Mouse (Mus musculus) mouse trophoblast stem cell (cell line): ENCODE measurements at regions not wholly inside any gene's neighbourhood (a gene's known extent, or its start where the extent isn't known, plus 50 kb on each side); places are given as distances from the start of the nearest gene placed in this dataset.

Experiments used
- in situ Hi-C, 2 experiments: fragments of 300-500 bp; cut with MseI, MboI; formaldehyde crosslinking; loops; 2 replicates in 1 of 2; 3 replicates in 1 of 2; pipeline ENCODE4 v1.15.1; 2025

DNA sequence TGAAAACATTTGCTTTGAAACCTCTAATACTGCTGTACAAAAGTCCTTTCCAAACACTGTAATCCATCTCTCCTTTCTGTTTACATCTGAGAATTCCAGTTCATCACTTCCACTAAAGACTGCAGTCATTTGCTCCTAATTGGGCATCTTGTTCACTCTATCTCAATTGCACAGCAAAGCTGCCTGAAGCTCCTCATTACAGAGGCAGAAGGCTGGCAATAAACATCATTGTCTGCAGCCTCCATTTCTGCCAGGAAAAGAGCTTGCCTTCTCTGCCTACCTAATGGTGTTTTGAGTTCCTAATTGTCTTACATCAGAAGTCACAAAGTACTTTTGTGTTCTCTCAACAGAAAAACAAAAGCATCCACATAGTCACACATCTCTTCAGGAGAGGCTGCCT lies 207.7 kb downstream of the Kcnj2 start:
- in situ Hi-C loops: no loop called here

DNA sequence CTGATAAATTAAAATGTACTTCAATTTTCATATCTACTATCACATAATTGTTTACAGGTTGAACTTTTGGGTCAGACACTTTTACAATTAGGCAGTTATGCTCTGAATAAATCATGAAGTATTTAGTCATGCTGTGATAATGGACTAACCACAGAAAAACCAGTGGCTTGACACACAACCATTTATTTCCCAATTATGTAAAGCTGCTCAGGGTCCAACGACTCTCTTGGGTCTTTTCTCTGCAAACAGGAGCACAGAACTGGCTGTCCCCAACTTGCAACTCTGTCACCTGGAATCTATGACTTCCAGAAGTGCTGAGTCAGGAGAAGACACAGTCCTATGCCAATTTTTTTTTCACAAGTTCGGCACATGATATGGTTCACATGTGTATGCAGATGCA lies 214.8 kb downstream of the Kcnj2 start:
- in situ Hi-C loops: no loop called here

DNA sequence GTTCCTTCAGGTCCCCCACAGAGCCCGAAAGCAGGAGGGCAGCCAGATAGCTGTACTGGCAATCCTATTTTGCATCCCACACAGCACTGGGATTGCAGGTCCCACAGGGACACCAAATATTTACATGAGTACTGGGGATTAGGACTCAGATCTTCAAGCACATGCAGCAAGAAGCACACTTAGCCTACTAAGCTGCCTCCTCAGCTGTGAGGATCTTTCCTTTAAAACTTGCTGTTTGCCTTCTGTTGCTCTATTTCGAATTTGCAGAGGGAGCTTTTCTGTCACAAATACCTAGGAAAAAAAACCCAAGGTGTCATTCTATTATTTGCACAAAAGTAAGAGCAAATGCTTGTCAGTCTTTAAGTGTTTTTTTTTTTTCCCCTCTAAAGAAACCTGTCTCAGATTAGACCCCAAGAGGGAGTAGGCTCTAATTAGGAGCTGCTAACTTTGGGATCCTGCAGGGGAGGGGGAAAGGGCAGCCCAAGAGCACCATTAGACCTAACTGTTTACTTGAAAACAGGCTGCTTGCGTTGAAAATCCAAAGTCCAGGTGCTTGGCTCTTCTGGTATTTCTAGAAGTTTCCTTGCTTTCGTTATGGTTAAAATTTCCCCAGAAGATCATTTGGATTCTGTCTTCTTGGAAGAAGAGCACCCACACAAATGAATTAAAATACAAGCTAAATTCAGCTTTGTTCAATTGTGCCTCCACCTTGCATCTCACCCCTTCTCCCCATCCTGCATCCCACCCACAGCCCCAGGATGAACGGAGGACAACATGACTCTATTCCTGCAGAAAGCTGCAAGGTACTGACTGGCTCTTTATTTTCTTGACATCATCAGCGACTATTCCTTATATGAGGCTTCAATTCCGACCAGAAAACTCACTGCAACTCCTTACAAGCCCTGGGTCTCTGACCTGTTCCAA lies 215.5 kb downstream of the Kcnj2 start:
- in situ Hi-C loops: no loop called here

DNA sequence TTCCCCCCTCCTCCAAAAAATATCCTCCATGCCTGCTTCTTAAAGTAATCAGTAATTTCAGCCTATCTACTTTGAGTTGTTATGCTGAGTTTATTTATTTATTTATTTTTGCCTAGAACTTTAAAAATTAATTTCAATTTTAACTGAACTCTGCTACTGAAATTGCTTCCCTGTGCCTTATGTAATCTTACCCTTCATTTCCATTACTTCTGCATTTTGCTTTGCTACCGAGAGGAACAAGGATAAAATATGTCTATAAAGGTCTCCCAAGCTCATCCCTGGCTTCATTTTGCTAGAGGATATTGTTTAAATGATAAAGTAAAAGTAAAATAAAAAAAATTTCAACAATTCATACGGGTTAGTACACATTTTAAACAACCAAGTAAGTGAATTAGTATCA lies 216.3 kb downstream of the Kcnj2 start:
- in situ Hi-C loops: no loop called here

DNA sequence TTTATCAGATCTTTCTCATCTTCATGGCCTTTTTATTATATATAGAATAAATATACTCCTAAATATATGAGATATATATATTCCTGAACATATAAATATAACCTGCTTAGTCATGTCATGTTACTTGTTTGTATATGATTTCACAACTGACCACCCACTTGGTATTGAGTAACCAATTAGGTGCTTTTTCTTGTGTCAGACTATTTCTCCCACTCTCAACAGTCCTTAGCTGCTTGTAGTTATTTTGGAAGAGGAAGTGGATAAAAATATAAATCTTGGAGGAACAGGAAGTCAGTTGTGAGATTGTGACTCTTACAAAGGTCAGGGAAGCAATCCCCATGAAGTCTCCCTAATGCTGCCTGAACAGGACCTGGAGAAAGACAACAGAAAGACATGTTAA lies 224.6 kb downstream of the Kcnj2 start:
- in situ Hi-C loops: no loop called here

DNA sequence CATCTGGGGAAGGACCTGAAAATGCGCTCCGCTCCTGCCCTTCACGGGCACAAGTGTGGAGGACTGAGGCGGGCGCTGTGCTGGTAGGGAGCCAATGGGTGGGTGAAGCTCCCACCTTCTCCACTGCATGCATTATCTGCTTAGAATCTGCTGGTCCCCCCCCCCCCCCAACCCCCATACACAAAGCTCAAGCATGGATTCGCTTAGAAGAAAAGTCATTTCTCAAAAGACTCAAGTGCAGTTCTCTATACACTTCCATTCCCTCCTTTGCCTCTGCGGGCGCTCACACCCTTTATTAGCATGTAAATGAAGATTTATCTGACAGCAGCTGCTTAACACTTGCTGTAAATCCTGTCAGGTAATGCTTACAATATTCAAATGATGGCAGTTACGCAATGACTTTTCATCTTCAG lies 230.4 kb downstream of the Kcnj2 start:
- in situ Hi-C loops: no loop called here

DNA sequence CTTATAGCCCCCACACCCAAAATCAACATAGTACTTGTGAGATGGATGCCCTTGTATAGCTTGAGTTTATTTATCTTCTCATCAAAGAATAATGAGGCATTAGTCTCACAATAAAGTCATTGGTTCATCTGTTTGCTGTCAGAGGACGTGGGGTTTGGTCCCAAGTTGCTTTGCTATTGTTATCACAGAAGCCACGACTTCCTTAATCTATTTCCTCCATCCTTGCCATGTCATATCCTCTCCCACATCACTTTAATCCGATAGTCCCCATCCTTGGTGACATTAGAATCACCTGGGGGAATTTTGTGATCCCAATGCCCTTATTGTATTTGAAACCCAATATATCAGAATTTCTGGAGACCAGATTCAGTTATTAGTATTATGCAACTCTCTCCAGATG lies 246.8 kb downstream of the Kcnj2 start:
- in situ Hi-C loops: no loop called here

DNA sequence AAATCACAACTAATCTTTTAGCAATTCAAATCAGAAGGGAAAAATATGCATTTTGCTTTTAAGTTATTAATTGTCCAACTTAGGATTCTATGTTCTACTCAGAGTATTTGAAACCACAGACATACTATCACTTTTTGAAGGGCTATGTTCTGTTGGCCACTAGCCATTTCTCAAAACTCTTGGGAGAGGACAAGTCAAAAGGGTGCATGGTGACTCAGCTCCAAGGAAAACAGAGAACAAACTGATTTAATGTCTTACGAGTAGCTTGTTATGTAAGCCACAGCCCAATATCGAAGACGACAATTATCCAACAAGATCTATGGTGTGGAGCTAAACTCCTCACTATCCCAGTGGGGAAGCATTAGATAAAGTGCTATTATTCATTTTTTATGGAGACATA lies 247.6 kb downstream of the Kcnj2 start:
- in situ Hi-C loops: no loop called here

DNA sequence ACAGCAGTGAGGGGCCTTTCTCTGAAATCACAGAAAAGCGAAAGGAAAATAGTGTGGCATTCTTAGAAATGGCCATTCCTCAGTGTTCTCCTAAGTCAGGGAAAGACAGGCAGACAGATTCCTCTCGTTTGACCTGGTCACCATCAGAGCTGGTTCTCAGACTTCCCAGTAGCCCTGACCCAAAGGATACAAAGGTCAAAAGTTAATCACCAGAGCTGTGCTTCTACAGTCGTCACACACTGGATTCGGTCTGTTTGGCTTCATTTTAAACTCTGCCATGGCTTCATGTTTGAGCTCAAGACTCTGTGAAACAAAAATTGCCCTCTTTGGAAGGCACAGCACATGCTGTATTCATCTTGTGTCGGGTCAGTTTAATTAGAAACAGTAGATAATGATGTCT lies 255.6 kb downstream of the Kcnj2 start:
- in situ Hi-C loops: no loop called here

DNA sequence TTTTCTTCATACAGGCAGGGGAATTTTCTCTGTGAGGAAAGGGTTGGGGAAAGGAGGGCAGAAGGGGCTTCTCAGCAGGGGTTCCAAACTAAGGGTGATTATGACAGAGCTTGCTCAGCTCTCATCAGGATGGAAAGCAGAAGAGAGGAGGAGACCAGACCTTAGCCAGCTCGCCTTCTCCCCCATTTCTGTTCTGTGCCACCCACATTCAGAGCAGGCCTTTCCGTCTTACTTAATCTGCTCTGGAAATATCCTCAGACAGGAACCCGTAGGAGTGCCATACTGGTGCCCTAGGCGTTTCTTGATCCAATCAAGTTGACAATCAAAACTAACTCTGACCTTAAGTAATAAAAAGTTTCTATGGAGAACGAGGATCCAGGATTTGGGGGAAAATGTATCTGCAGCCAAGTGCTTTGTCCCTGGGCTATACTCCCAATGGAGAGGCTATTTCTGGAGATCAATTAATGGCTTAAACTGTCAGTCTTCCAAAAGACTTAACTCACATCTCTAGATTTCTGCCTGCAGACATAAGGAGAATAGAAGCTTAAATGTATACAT lies 258.6 kb downstream of the Kcnj2 start:
- in situ Hi-C loops: no loop called here

DNA sequence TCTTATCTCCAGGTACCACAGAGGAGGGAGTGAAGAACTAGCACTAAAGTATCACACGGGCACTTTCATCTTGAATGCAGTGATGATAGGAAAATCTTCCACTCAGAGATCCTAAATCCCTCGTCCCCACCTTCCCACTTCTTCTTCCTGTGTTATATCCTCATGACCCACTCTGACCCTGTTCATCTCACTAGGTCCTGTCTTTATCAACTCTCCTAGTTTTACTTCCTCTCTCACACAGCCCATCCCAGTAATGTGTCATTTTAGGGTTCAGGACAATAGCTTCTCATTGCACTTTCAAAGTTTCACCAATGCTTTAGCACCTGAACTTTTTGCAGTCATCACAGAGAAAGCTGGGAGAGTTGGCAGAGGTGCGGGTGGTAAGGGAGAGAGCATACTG lies 261.0 kb downstream of the Kcnj2 start:
- in situ Hi-C loops: no loop called here

DNA sequence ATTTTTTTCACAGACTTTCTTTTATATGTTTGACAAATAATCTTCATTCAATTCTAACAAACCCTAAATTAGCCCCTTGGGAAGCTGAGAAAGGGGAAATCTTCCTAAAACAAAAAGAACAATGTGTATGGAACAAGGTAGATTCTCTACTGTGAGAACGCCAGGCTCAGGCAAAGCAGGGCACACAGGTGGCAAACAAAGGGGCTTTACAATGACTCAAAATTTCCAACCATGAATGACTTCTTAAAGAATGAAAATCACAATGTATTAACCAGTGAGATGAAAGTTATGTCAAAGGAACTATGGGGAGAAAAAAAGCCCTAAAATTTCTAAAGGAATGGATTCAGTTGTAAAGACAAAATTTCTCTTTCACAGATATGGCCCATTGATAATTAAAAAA lies 262.3 kb downstream of the Kcnj2 start:
- in situ Hi-C loops: no loop called here

DNA sequence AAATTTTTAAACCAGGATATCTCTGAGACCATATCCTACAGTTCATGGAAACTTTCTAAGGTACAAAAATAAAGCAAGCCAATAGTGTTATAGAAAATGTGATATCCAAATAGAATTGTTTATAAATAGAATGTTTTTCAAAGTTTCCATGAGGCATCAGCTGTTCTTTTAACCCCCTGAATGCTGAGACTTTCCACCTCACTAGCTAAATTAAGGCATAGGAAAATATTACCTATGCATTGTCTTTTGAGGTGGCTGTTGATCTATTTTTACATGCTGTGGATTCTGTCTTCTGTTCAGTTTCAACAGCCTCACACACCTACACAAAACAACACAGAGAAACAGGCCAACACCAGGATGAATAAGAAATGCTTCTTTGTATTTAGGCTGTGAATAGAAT lies 265.6 kb downstream of the Kcnj2 start:
- in situ Hi-C loops: no loop called here

DNA sequence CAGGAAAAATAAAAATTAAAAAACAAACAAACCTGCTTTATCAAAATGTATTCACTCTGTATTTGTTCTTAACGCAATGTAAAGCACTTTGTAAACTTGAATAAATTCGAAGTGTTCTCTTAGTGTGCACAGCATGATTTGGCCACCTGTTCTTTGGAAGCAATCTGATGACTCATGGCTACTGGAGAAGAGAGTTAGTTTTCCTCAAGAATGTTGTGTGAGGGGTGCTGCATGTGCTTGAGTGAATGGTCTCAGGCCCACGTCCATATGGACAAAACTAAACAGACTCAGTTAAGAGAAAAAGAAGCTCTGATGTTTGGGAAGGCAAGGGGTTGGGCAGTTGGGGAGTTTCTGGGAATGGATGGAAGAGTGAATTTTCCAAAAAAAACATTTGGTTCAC lies 267.1 kb downstream of the Kcnj2 start:
- in situ Hi-C loops: no loop called here

DNA sequence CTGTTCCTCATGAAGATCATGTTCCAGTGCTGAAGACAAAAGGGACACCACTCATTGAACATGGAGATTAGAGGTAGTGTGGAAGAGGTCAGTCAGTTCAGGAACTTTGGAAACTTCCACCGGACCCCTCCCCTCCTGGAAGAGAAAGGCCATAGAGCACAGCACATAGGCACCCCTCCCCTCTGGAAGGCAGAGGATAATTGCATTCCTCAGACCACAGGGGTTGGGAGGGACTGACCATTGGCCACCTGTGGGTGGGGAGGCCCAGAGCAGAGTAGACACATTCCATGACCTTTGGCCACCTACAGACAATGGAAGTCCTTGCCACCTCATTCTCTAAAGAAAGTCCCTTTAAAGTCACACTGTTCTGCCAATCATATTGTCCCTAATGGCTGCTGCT lies 281.6 kb downstream of the Kcnj2 start:
- in situ Hi-C loops: no loop called here

DNA sequence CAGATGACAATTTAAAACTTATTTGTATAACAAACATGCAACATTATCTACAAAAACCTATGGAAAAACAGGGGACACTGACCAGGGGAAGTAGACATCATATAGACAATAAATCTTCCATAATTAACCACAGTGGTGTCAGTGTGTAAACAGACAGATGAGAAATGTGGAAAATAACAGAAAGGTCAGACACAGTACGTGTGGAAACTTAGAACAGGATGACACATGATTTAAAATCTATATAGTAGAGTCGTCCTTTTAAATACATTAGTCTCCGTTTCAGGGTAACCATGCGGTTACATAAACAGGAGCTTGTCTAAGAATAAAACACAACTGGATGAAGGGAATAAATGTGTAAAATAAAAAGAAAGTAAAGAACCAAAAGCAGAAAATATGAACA lies 284.1 kb downstream of the Kcnj2 start:
- in situ Hi-C loops: no loop called here

DNA sequence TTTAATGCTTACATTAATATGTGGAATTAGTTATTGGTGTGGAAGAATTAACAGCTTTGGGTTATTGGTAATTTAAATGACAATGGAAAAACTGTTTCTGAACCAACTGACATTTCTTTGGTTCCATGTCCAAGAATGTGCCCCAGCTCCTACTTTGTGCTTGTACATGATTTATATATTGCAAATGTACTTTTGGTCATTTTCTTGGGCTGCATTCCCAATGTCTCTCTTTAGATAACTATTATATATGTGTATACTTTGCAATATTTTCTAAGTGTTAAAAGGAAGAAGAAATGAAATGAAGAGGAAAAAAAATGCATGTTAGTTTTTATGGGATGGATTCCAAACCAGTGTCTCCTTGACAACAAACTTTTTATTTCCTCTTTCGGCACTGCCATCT lies 297.4 kb downstream of the Kcnj2 start:
- in situ Hi-C loops: no loop called here

DNA sequence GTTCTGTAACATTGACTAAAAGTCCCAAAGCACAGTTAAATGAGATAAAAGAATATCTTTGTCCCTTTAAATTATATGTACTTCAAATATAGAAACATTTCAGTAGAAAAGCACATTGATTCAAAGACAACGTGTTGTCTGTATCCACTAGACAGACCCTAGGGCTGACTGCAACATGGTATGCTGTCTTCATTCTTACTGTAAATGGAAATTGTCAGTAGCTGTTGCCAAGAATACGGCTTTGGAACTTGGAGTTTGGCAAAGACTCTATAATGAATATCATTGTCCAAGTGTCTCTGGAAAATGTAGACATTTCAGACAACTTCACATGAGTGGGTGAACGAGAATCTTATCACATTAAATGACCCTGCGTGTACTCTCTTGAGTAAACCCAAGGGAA lies 311.2 kb downstream of the Kcnj2 start:
- in situ Hi-C loops: no loop called here

DNA sequence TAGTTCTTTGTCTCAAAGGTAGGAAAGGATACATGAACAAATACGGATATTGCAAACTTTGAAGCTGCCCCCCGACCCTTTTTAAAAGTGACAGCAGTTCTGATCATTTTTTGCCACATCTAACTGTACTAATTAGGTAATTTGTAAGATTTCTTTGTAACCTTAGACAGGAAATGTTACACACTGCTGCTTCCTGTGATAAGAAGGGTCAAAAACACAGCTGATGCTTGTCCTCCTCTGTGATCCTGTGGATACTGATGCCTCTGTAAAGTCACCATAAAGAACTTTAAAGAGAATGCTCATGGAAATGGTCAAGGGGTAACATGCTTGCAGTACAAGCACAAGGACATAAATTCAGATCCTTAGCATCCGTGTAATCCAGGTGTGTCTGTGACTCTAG lies 313.9 kb downstream of the Kcnj2 start:
- in situ Hi-C loops: no loop called here

DNA sequence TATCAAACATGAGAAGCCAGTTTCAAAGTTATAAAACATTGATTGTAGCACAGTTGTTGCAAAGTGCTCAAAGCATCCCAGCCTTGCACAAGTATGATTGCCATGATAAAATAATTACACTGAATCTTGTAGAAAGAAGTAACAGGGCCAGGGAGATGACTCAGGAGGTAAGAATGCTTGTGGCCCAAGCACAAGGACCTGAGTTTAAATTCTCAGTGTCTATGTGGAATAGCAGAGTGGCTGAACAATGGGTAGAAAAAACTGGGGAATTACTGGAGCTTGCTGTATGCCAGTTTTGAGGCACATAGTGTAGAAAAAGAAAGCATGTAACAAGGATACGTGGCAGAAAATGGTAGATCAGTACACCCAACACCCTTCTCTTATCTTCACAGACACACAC lies 332.7 kb downstream of the Kcnj2 start:
- in situ Hi-C loops: no loop called here

DNA sequence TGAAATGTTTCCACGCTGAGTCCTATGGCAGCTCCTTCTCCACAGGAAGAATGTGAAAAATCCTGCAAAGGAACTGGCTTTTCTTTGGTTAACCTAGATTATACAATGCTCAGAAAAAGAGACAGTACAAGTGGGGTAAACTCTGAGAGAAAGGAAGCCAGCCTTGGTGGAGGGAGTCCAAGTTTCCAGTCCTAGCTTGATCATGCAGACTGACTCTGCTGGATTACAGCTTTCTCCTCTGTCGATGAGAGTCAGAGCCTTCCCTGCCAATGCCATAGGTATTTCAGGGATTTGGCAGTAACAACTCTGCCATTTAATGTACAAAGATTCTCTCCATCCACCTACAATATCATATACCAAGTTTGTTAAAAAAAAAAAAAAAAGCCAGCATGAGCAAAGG lies 343.3 kb downstream of the Kcnj2 start:
- in situ Hi-C loops: no loop called here

DNA sequence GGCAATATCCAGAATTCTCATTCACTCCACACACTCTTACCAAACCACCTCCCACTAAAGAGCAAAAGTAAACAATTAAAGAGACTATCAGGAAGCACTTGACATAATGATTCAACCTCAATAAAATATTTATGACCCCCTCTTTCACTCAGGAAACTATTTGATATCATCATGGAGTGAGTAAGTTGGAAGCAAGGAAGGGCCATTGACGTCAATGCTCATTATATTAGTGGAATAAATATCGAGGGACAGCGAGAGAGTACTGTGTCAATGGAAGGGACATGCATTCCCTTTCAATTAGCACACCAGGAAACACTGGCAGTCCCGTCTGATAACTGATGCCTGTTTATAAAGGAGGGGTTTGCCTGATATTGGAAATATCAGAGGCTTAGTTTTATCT lies 358.9 kb downstream of the Kcnj2 start:
- in situ Hi-C loops: loop anchor here (25.0 kb wide), 1 partner anchor 888 kb away; no protein-coding TSS in a partner anchor

DNA sequence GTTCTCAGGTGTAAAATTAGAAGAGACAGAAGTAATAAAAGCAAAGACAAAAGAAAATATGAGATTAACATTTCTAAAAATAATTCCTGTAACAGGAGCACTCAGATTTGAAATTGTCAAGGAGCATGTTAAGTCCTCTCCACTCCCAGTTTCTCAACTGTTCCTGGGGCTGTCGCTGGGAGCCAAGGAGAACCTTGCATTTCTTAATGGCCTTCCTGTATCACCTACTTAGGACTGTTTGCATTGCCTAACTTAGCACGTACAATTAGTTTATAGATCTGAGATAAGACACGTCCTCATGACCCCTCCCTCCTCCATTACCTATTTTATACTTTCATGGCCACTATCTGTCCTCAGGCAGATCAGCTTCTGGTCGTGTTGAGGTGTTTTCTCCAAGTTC lies 360.8 kb downstream of the Kcnj2 start:
- in situ Hi-C loops: loop anchor here (25.0 kb wide), 1 partner anchor 889 kb away; no protein-coding TSS in a partner anchor
